Mouse (Mus musculus) right cerebral cortex, postnatal 36 days (tissue): ENCODE results near the gene Krt87.

Experiments used
- DNase-seq, 2 experiments: peaks; one replicate each; pipeline ENCODE4 v3.0.0; 2022; ENCODE audit warnings: low spot score in 2 of 2, mixed read lengths in 1 of 2

Gene Krt87

DNA sequence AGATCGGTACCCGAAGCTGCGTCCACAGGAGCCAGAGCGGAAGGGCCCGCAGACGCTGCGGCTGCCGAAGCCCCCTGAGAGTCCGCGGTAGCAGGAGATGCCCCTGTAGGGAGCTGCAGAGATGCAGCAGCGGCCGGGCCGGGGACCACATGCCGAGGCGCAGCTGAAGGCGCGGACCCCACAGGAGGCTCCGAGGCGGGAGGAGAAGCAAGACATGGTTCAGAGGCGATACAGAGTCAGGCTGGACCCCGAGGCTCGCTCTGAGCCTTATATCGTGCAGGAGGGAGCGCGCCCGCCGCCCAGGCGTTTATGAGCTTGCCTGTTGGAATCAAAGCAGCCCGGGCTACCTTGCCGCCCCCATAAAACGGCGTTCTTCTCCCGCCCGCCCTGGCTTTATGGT lies at the start of gene Krt87:
TSS of gene Krt87 (minus strand) at position 250 of the 400 bp plus-strand sequence.
- no peak for DNase-seq

DNA sequence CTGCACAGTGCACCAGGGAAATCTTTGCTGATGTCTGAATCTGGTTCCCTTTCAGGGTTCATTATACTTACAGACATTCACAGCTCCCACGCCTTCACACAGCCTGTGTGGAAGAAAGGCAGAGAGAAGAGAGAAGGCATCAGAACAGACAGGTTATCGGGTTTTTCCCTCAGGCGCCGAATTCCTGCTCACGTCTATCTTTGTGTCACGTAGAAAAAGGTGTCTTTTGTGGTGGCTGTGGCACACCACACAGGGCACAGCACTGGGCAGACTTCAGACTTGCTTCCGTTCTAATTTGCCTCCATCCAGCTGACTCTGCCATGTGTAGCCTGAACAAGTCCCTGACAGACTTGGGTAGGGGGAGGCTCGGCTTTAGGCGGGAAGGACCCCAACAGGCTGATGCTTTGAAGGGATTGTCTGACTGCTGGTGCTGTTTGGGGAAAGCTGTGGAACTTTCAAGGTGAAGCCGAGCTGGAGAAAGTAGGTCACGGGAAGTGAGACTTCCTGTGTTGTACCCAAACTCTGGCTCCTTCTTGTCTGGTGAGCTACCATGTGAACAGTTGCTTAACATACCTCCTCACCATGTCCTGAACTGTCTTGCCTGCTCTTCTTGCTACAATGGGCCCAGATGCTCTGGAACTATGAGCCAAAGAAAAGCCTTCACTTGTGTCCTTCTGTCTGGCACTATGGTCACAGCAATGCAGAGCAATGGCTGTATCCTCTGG lies 47.5 kb upstream of the Krt87 start:
- peak; percentile 24 to 64 for DNase-seq

DNA sequence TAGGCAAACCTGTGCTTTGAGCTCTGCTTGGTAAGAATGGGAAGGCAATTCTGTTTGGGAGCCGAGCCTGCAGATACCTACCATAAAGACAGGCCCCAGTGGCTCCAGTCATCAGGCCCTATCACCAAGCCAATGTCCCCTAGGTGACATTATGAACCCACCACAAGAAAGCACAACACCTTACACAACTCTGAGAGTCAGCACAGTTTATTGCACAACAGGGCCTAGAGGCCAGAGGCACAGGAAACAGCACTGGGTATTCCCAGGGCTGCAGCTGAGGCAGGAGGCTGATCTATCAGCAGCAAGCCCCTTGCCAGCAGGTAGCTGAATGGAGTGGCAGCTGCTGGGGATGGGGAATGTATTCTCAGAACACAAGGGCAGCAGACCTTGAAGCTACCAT lies 46.3 kb upstream of the Krt87 start:
- DNase-seq, result no peak

DNA sequence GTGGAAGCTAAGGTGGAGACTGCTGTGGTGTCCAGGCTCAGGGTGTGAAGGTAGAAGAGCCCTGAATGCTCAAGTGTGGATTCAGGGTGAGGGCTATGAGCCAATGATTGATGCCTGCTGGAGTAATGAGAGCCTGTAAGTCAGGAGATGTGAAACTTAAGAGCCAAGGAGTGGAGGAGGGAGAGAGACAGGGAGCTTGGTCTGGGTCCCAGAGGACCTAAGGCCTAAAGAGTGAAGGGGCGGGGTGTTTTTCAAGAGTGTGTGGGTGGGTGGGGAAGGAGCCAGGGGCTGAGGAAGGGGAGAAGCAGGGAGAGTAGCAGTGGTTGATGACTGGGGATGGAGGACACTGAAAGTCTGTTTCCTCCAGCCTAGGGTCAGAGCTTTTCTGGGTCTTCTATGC lies 45.0 kb upstream of the Krt87 start:
- no peak for DNase-seq

DNA sequence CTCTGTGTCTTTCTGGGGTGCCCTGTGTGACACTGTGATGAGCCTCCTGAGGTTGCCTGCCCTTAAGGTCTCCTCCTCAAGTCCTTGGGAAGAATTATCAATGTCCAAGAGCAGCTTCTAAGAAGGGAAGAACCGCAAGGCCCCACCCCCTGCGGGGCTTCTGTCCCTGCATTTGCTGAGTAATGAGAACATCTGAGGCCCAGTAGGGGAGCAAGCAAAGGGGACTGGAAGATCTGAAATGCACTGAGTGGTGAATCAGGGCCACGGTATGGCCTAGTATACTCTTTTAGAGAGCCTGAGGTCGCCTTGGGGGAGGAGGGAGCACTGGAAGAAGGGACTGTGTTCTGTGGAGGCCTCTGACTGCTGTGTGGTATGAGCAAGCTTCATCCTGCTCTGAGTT lies 43.5 kb upstream of the Krt87 start:
- DNase-seq, result no peak

DNA sequence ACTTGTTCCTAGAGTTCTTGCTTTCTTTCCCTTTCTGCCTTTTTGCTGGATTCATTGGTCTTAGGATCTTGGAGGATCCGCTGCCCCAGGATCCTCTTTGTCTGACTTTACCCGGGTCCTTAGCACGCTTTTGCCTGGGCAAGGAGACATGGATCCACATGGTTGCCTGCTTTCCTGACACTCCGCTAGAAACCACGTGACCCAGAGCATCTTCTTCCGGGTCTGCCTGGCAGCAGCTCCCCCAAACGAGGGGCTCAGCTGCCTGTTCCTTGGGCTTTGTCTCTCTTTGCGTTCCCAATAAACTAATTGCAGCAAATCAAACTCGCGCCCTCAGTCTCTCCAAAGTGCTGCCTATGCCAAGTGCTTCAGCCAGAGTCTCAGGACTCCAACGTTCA lies 41.1 kb upstream of the Krt87 start:
- no peak for DNase-seq

DNA sequence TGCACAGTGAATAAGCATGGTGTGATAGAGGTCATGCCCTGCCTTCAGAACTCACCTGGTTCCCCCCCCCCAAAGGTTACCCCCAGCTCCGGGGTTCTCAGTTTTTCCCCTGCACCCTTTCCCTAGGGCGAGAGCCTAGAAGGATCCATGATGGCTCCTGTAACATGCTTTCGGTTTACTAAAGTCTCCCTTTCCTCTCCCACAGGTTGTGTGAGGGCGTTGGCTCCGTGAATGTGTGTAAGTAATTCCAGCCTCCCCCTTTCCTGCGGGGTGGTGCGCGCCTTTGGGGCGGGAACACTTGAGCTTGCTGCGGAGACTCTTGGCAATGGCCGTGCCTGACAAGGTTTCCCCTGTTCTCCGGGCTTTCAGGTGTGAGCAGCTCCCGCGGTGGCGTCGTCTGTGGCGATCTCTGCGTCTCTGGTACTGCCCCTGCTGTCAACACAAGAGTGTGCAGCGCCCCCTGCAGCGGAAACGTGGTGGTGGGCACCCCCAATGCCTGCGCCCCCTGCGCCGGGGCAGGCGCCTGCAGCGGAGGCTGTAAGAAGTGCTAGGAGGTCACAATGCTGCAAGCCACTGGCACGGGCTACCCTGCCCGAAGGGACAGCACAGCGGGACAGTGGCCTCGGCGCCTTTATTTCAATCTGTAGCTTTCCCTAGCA lies 40.5 kb upstream of the Krt87 start:
- DNase-seq, result peak; percentile 13 to 14

DNA sequence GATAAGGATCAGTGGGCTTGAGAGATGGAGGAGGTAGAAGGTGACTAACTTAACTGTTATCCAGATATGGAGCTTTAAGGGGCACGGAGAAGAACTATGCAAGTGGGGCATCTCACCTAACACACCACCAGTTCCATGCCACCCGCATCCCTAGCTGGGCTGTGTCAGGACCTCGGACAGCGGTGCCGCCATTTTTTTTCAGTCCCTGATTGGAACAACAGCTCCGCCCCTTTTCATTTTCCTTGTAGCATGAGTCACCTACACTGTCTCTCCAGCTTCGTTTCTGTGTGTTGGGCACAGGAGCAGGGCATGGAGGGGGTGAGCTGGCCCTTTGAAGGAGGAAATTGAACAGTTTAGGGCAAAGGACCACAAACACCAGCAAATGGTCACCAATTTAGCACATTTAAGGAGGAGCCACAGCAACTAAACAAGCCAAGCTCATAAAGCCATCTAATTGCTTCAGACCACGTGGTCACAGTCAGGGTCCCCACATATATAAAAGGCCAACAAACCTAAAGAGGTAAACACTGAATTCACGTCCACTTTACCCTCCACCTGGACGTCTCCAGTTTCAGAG lies 34.4 kb upstream of the Krt87 start, which contains the start of gene Krt86:
TSS of gene Krt86 (plus strand) at position 527 of the 577 bp plus-strand sequence.
- DNase-seq, result no peak

DNA sequence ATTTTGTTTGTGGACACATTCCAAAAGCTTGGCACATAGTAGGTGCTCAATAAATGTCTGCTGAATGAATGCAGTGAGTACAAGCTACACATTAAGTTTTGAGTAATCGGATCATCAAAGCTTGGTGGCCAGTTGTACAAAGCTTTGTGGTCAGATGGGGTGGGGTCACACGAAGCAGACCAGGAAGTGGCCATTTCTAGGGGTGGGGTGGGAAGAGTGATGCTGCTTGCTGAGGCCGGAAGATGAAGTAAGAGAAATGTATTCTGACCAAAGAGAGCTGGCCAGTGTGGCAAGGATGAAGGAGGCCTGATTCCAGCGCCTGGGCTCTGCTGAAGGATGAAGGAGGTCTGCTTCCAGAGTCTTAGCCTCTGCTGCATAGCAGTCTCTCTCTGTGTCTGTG lies 30.5 kb upstream of the Krt87 start:
- DNase-seq, result no peak

DNA sequence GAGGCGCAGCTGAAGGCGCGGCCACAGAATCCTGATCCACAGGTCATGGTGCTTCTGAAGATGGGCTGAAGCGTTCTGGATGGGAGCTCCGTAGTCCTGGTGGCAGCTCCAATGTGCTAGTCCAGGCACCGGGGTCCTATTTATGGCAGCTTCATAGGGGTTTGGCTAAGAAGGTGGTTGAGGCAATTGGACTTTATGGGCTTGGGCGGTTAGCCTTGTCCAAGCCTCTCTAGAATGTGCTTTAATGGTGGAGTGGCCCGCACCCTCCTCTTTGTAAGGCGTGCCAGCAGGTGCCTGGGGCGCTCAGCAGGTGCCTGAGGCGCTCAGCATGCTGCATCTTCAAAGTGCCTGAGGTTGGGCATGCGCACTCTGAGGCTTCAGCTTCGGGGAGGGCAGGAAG lies 25.0 kb upstream of the Krt87 start, which contains the start of gene Krt81:
TSS of gene Krt81 (minus strand) at position 101 of the 400 bp plus-strand sequence.
- DNase-seq, result no peak

DNA sequence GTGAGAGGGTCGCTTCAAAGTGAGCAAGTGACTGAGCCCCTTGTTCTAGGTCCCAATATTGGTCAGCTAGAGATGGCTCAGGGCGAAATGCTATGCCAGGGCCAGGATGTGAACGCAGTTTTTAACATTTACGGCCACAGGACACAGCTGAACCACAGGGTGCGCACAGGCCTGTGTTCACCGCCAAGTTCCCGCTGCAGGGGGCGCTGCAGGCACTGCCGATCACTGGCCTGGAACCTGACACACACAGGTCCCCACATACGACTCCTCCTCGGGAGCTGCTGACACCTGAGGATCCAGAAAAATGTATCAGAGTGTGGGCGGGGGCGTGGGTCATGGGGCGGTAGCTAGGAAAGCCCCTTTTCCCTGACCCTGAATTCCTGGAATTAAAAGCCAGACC lies 20.7 kb upstream of the Krt87 start:
- no peak for DNase-seq

DNA sequence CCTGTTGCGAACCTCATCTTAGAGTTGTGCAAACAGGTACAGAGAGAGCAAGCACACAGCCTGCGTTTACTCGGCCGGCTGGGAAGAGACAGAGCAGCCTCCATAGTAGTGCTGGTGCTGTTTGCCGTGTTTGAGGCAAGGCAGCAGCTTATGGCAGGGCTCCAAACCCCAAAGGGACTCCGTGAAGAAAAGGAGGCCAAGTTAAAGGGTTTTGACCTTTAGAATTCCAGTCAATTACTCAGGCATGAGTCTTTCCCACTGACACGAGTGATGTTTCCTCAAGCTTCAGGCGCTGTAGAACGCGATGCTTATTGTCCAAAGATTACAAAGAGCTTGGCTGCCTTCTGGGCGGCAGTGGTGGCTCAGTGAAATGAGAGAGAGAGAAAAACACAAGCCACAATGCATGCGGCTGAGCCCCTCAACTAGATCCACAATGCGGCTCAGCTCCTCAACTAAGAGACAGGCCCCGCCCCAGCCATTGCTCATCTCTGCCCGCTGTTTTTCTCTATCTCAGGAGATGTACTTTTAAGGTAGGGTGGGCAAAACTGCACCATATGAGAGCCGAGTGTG lies 19.8 kb upstream of the Krt87 start:
- no peak for DNase-seq

DNA sequence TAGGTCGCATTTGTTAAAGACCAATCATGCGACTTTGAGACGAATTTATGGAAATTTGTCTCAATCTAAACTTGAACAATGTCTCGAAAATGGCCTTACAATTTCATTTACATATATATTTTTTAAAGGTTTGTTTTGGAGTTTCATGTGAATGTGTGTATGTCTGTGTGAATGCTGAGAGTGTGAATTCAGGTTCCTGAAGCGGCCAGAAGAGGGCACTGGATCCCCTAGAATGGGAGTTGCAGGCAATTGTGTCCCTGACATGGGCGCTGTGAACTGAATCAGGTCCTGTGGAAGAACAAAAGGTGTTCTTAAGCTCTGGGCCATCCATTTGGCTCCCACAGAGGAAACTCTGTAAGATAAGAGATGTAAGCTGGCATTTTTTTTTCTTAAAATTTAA lies 17.3 kb upstream of the Krt87 start:
- no peak for DNase-seq

DNA sequence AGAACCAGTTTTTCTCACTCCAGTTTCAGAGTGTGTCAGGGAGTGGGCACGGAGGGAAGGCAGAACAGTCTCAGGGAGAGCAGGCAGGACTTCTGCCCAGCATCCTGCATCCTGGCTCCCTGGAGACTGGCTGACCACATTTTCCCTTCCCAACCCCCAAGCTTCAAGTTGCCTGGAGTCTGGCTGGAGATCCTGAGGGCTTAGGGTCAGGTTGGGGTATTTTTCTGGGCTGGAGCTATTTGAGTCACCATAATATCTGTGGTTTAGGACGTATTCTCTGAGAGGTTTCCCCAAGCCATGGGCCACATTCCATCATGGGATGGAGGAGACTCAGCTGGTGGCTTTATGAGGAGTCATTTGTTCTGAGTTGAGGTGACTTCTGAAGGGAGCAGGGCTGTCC lies 16.7 kb upstream of the Krt87 start:
- DNase-seq, result no peak

DNA sequence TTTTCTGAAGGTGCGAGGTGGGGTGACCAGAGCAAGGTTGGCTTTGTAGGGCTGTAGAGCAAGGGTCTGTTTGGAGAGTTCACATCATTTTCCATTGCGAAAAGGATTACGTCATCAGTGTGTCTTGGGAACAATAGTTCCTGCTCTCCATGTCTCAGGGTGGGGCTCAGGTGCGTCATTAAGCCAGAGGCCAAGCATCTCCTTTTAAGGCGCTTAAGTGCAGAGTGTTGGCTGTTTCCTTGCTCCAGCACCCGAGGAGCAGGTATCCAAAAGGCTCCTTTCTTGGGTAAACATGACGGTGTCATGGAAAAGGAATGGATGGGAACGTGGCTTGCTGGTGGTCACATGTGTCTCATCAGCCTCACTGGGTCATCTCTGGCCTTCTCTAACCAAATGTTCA lies 16.2 kb upstream of the Krt87 start:
- DNase-seq, result no peak

DNA sequence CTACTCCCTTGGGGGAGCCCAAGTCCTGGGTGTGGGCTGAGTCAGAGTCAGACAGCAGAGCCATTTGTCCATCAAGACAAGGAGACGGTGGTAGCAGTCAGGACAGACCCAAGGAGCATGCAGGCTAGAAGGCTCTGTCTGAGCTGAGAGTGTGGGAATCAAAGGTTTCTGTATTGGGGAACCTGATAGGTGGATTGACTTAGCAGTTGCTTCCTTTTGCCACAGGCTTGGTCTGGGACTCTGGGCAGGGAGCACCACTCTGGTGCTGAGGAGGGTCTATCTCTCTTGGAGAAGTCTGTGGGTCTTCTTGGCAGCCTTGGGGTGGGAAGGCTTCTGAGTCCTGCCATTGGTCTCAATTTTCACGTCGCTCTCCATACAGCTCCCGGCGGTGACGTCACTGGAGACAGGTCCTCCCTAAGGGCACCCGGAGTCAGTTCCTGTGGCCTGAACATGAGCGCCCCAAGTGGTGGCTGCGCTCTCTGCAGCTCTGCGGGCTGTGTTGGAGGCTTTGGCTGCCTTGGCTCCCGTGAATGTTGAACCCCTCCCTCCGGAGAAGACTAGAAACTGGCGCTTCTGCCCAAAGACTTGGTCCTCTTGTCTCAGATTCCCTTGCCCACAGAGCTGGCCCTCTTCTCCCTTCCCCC lies 14.6 kb upstream of the Krt87 start:
- peak; percentile 54 to 59 for DNase-seq

DNA sequence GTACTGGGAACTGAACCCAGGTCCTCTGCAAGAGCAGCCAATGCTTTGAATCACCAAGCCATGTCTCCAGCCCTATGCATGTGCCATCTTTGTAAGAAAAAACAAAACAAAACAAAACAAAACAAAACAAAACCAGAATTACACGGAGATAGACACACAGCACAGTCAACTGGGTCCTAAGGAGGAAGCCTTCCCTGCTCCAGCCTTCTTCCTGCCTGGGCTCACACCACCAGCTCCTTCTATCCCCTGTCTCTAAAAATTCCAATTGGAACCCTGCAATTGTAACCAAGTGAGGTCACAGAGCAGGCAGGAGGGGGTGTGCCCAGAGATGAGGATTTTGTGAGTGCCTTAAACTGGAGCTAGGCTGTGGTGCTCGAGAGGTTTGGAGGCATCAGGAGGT lies 8.8 kb upstream of the Krt87 start, which contains the start of gene Krt88:
TSS of gene Krt88 (plus strand) at position 301 of the 400 bp plus-strand sequence.
- DNase-seq, result no peak

DNA sequence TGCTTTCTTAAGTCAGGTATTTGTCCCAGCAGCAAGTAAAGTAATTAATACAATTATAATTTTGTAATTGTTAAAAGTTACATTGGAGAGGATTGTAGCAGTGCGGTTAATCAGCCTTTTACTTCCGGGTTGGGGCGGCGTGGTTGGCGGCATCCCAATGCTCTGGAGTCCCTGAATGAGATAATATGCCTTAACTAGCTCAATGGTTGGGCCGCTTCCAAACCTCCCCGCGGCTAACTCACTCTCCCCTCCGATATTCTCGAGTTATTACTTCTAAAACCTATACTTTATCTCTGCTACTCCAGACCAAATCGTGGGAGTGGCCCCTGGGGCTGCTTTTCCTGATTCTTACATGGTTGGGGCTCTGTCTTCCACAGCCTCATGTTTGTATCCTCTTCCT lies 8.0 kb upstream of the Krt87 start:
- no peak for DNase-seq

DNA sequence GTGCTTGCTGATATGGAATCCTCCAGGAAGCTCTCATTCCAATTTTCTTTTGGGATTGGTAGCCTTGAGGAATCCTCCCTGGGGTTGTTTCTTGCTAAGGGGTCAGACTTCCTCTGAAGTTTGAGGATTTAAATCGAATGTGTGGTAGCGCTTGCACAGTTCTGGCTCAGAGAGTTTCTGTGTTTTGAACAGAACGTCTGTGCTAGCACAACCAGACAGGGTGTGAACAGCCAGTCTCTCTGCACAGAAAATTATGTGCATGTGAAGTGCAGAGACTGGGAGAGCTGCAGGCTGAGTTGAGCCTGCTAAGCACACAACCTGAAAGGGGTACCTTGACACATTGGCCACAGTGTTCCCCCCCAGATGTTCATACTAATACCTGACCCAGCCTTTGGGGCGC lies 2.2 kb upstream of the Krt87 start:
- DNase-seq, result no peak

DNA sequence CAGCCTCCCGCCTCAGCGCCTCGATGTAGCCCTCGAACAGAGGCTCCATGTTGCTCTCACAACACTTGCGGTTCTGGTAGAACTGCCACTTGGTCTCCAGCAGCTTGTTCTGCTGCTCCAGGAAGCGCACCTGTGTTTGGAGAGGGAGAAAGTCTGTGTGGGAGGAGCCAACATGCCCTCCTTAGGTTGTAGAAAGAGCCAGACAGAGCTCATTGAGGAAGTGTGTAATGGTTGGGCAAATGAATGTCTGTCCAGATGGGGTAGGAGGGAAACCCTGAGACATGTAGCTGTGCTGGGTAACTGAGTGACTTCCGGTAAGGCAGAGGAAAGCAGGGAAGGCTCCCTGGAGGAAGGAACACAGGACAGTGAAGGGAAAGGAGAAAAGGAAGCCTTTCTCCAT lies 2.0 kb downstream of the Krt87 start:
- DNase-seq, result no peak

DNA sequence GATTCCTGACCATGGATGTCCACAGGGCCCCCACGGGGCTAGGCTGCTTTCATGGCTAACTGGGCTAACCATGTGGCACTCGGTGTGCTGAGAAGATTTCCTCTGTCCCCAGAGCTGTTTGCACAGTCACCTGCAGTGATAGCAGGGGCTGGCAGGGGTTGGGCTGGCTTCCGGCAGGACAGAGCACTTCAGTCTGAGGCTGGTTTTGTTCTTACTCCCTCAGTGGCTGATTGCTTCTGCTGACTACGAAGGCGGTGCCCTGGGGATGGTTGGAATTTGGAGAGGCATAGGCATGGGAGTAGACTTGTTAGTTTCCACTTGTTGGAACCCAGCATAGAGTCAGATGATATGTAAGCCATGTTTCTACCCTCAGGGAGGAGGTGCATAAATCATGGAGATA lies 13.7 kb downstream of the Krt87 start:
- no peak for DNase-seq

DNA sequence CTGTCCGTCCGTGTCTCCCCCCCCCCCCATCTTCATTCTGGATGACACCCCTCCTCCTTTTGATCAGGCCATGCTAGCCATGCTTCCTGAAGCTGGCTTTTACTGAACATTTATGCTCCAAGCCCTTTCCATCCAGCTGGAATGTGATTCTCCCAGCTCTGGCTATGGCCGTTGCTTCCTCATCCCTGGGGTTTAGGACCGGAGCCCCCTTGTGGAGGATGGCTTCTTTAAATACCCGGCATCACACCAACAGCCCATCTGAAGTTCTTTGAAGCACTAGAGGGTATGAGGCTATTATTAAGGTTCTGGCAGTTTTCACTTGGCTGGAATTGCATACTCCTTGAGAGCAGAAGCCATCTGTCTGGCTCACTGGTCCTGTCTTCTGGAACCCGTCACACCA lies 17.7 kb downstream of the Krt87 start:
- no peak for DNase-seq
